In the genomic region with DNA sequence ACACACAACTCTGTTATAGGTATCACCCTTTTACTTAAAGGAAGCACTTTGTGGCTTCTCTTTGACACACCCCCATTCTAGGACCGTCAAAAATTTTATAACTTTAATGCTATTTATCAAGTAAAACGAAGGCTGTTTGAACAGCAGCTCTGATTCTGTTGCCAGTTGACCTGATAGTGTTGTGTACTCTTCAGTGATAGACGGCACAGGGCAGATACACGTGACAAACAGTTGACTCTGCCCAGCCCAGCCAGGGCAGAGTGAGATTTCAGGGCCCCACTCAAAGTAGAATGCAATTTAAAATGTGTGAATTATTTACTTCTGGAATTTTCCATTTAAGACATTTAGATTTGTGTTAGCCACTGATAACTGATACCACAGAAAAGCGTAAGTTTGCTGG, we compare ENCODE assay signal across 28 mouse cellular contexts.
"Had no signal": no experiment of that assay in that cellular context is flagged by ENCODE, and none has a peak within 500 bp of the region (broad histone marks: within the 10 kb centered on the region; RNA-seq: fewer than 3 reads in every experiment).

No protein-coding gene starts in this region.

- H3K27ac ChIP-seq: gastrocnemius, adult 2 months; heart, adult 2 months; heart, embryonic 13.5 days; heart, embryonic 15.5 days; hindbrain, embryonic 10.5 days; hindbrain, embryonic 12.5 days; hindbrain, embryonic 14.5 days; intestine, embryonic 15.5 days; layer of hippocampus, adult 2 months; limb, embryonic 13.5 days; limb, embryonic 15.5 days had no signal

- H3K9me3 ChIP-seq: heart, embryonic 13.5 days; heart, embryonic 15.5 days; hindbrain, embryonic 10.5 days; hindbrain, embryonic 12.5 days; intestine, embryonic 15.5 days; limb, embryonic 15.5 days had no signal

- H3K4me3 ChIP-seq: gastrocnemius, adult 2 months; heart, adult 2 months; heart, embryonic 13.5 days; heart, embryonic 15.5 days; hindbrain, embryonic 10.5 days; hindbrain, embryonic 12.5 days; intestine, embryonic 15.5 days; layer of hippocampus, adult 2 months; limb, embryonic 13.5 days; limb, embryonic 15.5 days had no signal

- H3K9ac ChIP-seq: heart, embryonic 13.5 days; heart, embryonic 15.5 days; hindbrain, embryonic 12.5 days; hindbrain, embryonic 14.5 days; intestine, embryonic 15.5 days; limb, embryonic 13.5 days; limb, embryonic 15.5 days had no signal

- DNase-seq: gastrocnemius, adult 2 months; gastrocnemius, postnatal 10 days; gastrocnemius, postnatal 25 days; heart, adult 2 months; heart, postnatal 10 days; heart, postnatal 4 days; kidney, adult 18-20 months; kidney, adult 9 months; kidney, postnatal 10 days; kidney, postnatal 25 days; kidney, postnatal 4 days; layer of hippocampus, postnatal 36 days; left cerebral cortex, postnatal 4 days had no signal

- ATAC-seq: forebrain, embryonic 16.5 days; hindbrain, embryonic 16.5 days; inflammation-experienced regulatory T-cells, adult 6 months; intestine, embryonic 15.5 days; intestine, postnatal 0 days had no signal

- H3K27me3 ChIP-seq: heart, embryonic 13.5 days; heart, embryonic 15.5 days; hindbrain, embryonic 12.5 days; intestine, embryonic 15.5 days; limb, embryonic 13.5 days; limb, embryonic 15.5 days had no signal

- H3K36me3 ChIP-seq: heart, embryonic 13.5 days; heart, embryonic 15.5 days; hindbrain, embryonic 10.5 days; hindbrain, embryonic 12.5 days; intestine, embryonic 15.5 days; limb, embryonic 13.5 days; limb, embryonic 15.5 days had no signal

- H3K4me2 ChIP-seq: heart, embryonic 11.5 days; heart, embryonic 13.5 days; heart, embryonic 15.5 days; hindbrain, embryonic 12.5 days; hindbrain, embryonic 14.5 days; intestine, embryonic 15.5 days; limb, embryonic 13.5 days; limb, embryonic 15.5 days; liver, embryonic 11.5 days had no signal

- H3K4me1 ChIP-seq: heart, embryonic 15.5 days; hindbrain, embryonic 10.5 days; hindbrain, embryonic 12.5 days had no signal
